Mouse (Mus musculus): ENCODE measurements at regions not wholly inside any gene's neighbourhood (a gene's known extent, or its start where the extent isn't known, plus 50 kb on each side); places are given as distances from the start of the nearest gene placed in this dataset.
A peak's percentile ranks its signal among the peaks of the same experiment; 100 is the strongest.

- Histone ChIP-seq H3K9ac (replicated peaks; ENCODE audit: low read depth, low read length) (no peak overlapping the region), H3K27me3 (replicated peaks; ENCODE audit: control insufficient read depth, insufficient read depth, low read length) (no peaks in the 10 kb centered on the region), H3K36me3 (ENCODE audit: control insufficient read depth, insufficient read depth) (no peaks in the 10 kb centered on the region), H3K4me3 (replicated peaks; ENCODE audit: low read length) (no peak overlapping the region), H3K9me3 (ENCODE audit: control insufficient read depth, low read length) (no peaks in the 10 kb centered on the region), H3K4me2 (ENCODE audit: low read length) (no peak overlapping the region), H3K4me1 (replicated peaks; ENCODE audit: control insufficient read depth, insufficient read depth, low read length) (peaks cover 4% of the 10 kb centered on the region; the same call in 1 of the 2 replicates), H3K27ac (ENCODE audit: low read length) (no peak overlapping the region)
- ATAC-seq, result peak; percentile 92
- 22% methylated on average over 4 of the region's 4 CpGs for WGBS
Measured at GRCm38 (mm10) chr15:22151894-22152494, 396.8 kb upstream of the Cdh18 start.

- Histone ChIP-seq H3K27me3 (replicated peaks; ENCODE audit: control insufficient read depth, insufficient read depth, low read length) (no peaks in the 10 kb centered on the region), H3K9ac (replicated peaks; ENCODE audit: low read depth, low read length) (no peak overlapping the region), H3K4me1 (replicated peaks; ENCODE audit: control insufficient read depth, insufficient read depth, low read length) (peaks cover 4% of the 10 kb centered on the region; the same call in 1 of the 2 replicates), H3K27ac (ENCODE audit: low read length) (no peak overlapping the region), H3K4me2 (ENCODE audit: low read length) (no peak overlapping the region), H3K9me3 (ENCODE audit: control insufficient read depth, low read length) (no peaks in the 10 kb centered on the region), H3K36me3 (ENCODE audit: control insufficient read depth, insufficient read depth) (no peaks in the 10 kb centered on the region), H3K4me3 (replicated peaks; ENCODE audit: low read length) (no peak overlapping the region)
- ATAC-seq, result peak; percentile 44
- 3% methylated on average over 1 of the region's 1 CpGs for WGBS
Measured at GRCm38 (mm10) chr15:22152678-22153077, 396.1 kb upstream of the Cdh18 start.

DNA sequence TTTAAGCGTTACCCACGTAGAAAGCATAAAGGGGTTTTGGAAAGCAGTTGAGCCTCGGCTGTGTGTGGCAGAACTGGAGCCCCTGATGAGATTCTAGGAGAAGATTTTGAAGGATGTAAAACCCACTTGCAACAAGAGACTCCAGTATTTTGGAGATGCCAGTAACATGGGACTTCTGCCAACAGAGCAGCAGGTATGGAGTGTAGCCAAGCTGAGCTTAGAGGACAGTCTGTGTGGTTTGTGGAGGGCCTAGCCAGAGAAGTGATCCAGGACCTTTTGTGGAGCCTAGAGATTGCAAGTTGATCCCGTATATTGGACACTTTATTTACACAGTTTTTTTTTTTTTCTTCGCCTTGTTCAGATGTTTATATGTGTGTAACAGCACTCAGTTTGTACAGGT, 378.5 kb upstream of the Cdh18 start:
- peak; percentile 70; the same call in 1 of the 2 replicates for ATAC-seq
- Histone ChIP-seq H3K27me3 (replicated peaks; ENCODE audit: control insufficient read depth, insufficient read depth, low read length) (no peaks in the 10 kb centered on the region), H3K4me3 (replicated peaks; ENCODE audit: low read length) (no peak overlapping the region), H3K4me1 (replicated peaks; ENCODE audit: control insufficient read depth, insufficient read depth, low read length) (no peaks in the 10 kb centered on the region), H3K36me3 (ENCODE audit: control insufficient read depth, insufficient read depth) (no peaks in the 10 kb centered on the region), H3K9me3 (ENCODE audit: control insufficient read depth, low read length) (peaks cover 5% of the 10 kb centered on the region), H3K4me2 (ENCODE audit: low read length) (no peak overlapping the region), H3K9ac (replicated peaks; ENCODE audit: low read depth, low read length) (no peak overlapping the region), H3K27ac (ENCODE audit: low read length) (no peak overlapping the region)
- WGBS, result 44% methylated on average over 5 of the region's 5 CpGs

- Histone ChIP-seq H3K4me3 (replicated peaks; ENCODE audit: low read length) (no peak overlapping the region), H3K36me3 (ENCODE audit: control insufficient read depth, insufficient read depth) (no peaks in the 10 kb centered on the region), H3K4me1 (replicated peaks; ENCODE audit: control insufficient read depth, insufficient read depth, low read length) (no peaks in the 10 kb centered on the region), H3K4me2 (ENCODE audit: low read length) (no peak overlapping the region), H3K27ac (ENCODE audit: low read length) (no peak overlapping the region), H3K9me3 (ENCODE audit: control insufficient read depth, low read length) (no peaks in the 10 kb centered on the region), H3K9ac (replicated peaks; ENCODE audit: low read depth, low read length) (no peak overlapping the region), H3K27me3 (replicated peaks; ENCODE audit: control insufficient read depth, insufficient read depth, low read length) (no peaks in the 10 kb centered on the region)
- no peak for ATAC-seq
- 89% methylated on average over 1 of the region's 1 CpGs for WGBS
Measured at GRCm38 (mm10) chr15:22208991-22209390, 339.8 kb upstream of the Cdh18 start.

- H3K36me3 ChIP-seq (ENCODE audit: control insufficient read depth, insufficient read depth), result no peaks in the 10 kb centered on the region
- no peak overlapping the region for H3K9ac ChIP-seq (replicated peaks; ENCODE audit: low read depth, low read length)
- WGBS, result 43% methylated on average over 4 of the region's 4 CpGs
- H3K9me3 ChIP-seq (ENCODE audit: control insufficient read depth, low read length), result no peaks in the 10 kb centered on the region
- no peak overlapping the region for H3K4me3 ChIP-seq (replicated peaks; ENCODE audit: low read length)
- no peaks in the 10 kb centered on the region for H3K4me1 ChIP-seq (replicated peaks; ENCODE audit: control insufficient read depth, insufficient read depth, low read length)
- no peak overlapping the region for H3K4me2 ChIP-seq (ENCODE audit: low read length)
- H3K27me3 ChIP-seq (replicated peaks; ENCODE audit: control insufficient read depth, insufficient read depth, low read length), result no peaks in the 10 kb centered on the region
- 0 out of 2 replicates have a peak, but pooled peaks have one; percentile 50 for ATAC-seq
- H3K27ac ChIP-seq (ENCODE audit: low read length), result no peak overlapping the region
Measured at GRCm38 (mm10) chr15:22232629-22233028, 316.2 kb upstream of the Cdh18 start.

- H3K9ac ChIP-seq (replicated peaks; ENCODE audit: low read depth, low read length), result no peak overlapping the region
- no peak overlapping the region for H3K27ac ChIP-seq (ENCODE audit: low read length)
- H3K27me3 ChIP-seq (replicated peaks; ENCODE audit: control insufficient read depth, insufficient read depth, low read length), result no peaks in the 10 kb centered on the region
Measured at GRCm38 (mm10) chr15:22280919-22281318, 267.9 kb upstream of the Cdh18 start.

GRCm38 (mm10) chr15:22311016-22311415, 237.8 kb upstream of the Cdh18 start:
- Histone ChIP-seq H3K27ac (ENCODE audit: low read length) (no peak overlapping the region), H3K36me3 (ENCODE audit: control insufficient read depth, insufficient read depth) (no peaks in the 10 kb centered on the region), H3K9me3 (ENCODE audit: control insufficient read depth, low read length) (no peaks in the 10 kb centered on the region), H3K9ac (replicated peaks; ENCODE audit: low read depth, low read length) (no peak overlapping the region), H3K4me2 (ENCODE audit: low read length) (no peak overlapping the region), H3K4me3 (replicated peaks; ENCODE audit: low read length) (no peak overlapping the region), H3K4me1 (replicated peaks; ENCODE audit: control insufficient read depth, insufficient read depth, low read length) (no peaks in the 10 kb centered on the region), H3K27me3 (replicated peaks; ENCODE audit: control insufficient read depth, insufficient read depth, low read length) (no peaks in the 10 kb centered on the region)
- WGBS, result 56% methylated on average over 5 of the region's 5 CpGs
- ATAC-seq, result no peak

More at GRCm38 (mm10) chr15:22280919-22281318, 267.9 kb upstream of the Cdh18 start:
- H3K4me2 ChIP-seq (ENCODE audit: low read length), result no peak overlapping the region
- H3K9me3 ChIP-seq (ENCODE audit: control insufficient read depth, low read length), result no peaks in the 10 kb centered on the region
- 86% methylated on average over 1 of the region's 1 CpGs for WGBS
- H3K4me3 ChIP-seq (replicated peaks; ENCODE audit: low read length), result no peak overlapping the region
- H3K4me1 ChIP-seq (replicated peaks; ENCODE audit: control insufficient read depth, insufficient read depth, low read length), result no peaks in the 10 kb centered on the region
- ATAC-seq, result no peak
- H3K36me3 ChIP-seq (ENCODE audit: control insufficient read depth, insufficient read depth), result no peaks in the 10 kb centered on the region

DNA sequence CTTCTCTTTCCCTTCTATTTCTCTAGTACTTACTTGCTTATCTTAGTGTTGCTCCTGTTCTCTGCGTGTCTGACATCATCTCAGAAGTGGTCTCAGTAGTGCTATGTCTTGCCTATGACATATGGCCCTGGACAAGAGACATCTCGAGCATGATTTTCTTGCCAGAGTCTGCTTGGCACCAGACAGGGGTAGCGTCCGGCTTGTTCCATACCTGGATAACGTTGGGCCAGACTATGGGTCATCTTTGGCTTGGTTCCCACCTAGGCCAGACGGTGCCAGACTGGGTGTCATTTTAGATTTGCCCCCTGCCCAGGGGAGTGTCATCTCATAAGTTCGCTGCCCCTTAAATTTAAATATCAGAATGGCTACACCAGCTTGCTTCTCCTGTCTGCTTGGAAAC, 229.8 kb upstream of the Cdh18 start:
- ATAC-seq, result no peak
- no peak overlapping the region for H3K4me3 ChIP-seq (replicated peaks; ENCODE audit: low read length)
- no peaks in the 10 kb centered on the region for H3K27me3 ChIP-seq (replicated peaks; ENCODE audit: control insufficient read depth, insufficient read depth, low read length)
- 94% methylated on average over 7 of the region's 7 CpGs for WGBS
- H3K27ac ChIP-seq (ENCODE audit: low read length), result no peak overlapping the region
- no peaks in the 10 kb centered on the region for H3K36me3 ChIP-seq (ENCODE audit: control insufficient read depth, insufficient read depth)
- H3K4me1 ChIP-seq (replicated peaks; ENCODE audit: control insufficient read depth, insufficient read depth, low read length), result no peaks in the 10 kb centered on the region
- no peak overlapping the region for H3K9ac ChIP-seq (replicated peaks; ENCODE audit: low read depth, low read length)
- H3K9me3 ChIP-seq (ENCODE audit: control insufficient read depth, low read length), result no peaks in the 10 kb centered on the region
- H3K4me2 ChIP-seq (ENCODE audit: low read length), result no peak overlapping the region

DNA sequence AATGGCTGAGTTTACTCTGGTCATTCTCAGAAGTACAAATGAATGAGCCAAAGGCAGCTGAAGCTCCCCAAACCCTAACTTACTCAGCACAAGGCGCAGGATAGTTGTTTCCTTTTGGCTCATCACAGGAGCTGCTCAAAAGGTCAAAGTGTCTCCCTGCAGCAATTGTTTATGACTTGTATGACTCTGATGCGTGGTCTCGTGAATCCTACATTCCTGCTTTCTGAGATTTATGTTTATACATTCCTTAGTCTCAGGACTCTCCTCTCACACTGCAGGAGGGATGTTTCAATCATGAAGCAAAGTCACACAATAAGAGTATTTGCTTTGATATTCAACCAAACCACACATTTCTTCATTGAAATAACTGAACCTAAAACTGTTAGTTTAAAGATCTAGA, 209.9 kb upstream of the Cdh18 start:
- no peak for ATAC-seq
- H3K9ac ChIP-seq (replicated peaks; ENCODE audit: low read depth, low read length), result no peak overlapping the region
- H3K36me3 ChIP-seq (ENCODE audit: control insufficient read depth, insufficient read depth), result no peaks in the 10 kb centered on the region
- WGBS, result 83% methylated on average over 3 of the region's 3 CpGs
- no peaks in the 10 kb centered on the region for H3K4me1 ChIP-seq (replicated peaks; ENCODE audit: control insufficient read depth, insufficient read depth, low read length)
- no peak overlapping the region for H3K27ac ChIP-seq (ENCODE audit: low read length)
- no peaks in the 10 kb centered on the region for H3K9me3 ChIP-seq (ENCODE audit: control insufficient read depth, low read length)
- H3K4me2 ChIP-seq (ENCODE audit: low read length), result no peak overlapping the region
- no peaks in the 10 kb centered on the region for H3K27me3 ChIP-seq (replicated peaks; ENCODE audit: control insufficient read depth, insufficient read depth, low read length)
- H3K4me3 ChIP-seq (replicated peaks; ENCODE audit: low read length), result no peak overlapping the region

DNA sequence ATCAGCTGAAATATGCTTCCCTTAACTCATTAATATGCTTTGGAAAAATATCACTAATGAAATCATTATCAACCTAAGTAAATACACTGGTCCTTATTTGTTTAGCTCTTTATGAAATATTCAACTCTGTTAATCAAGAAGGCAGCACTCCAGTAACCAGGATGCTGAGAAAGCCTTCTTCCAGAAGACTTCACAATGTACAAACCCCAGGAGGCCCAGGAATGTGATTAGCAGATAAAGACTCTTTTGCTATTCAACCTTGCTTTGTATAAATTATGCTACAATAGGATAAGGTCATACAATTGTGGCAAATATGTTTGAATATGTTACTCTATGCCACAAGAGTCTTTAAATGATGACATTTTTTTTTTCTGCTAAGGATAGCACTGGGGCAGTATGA, 204.5 kb upstream of the Cdh18 start:
- no peaks in the 10 kb centered on the region for H3K36me3 ChIP-seq (ENCODE audit: control insufficient read depth, insufficient read depth)
- H3K4me2 ChIP-seq (ENCODE audit: low read length), result no peak overlapping the region
- H3K9ac ChIP-seq (replicated peaks; ENCODE audit: low read depth, low read length), result no peak overlapping the region
- no peak overlapping the region for H3K4me3 ChIP-seq (replicated peaks; ENCODE audit: low read length)
- ATAC-seq, result no peak
- H3K4me1 ChIP-seq (replicated peaks; ENCODE audit: control insufficient read depth, insufficient read depth, low read length), result no peaks in the 10 kb centered on the region
- H3K27ac ChIP-seq (ENCODE audit: low read length), result no peak overlapping the region
- no peaks in the 10 kb centered on the region for H3K27me3 ChIP-seq (replicated peaks; ENCODE audit: control insufficient read depth, insufficient read depth, low read length)
- no peaks in the 10 kb centered on the region for H3K9me3 ChIP-seq (ENCODE audit: control insufficient read depth, low read length)
